8 mouse cellular contexts compared by ENCODE assay signal in genomic region chr5:115133358-115134066, GRCm38 (mm10). TPM values are rescaled to one million over a fixed set of nuclear protein-coding genes. Genes with fewer than 3 reads are reported as not detected.
DNase-seq lines count a peak whose midpoint lies in the region; TF ChIP-seq lines count a peak whose summit lies in the region.

No protein-coding gene starts in this region.

- no peaks in the 10 kb centered on the region for H3K27me3 ChIP-seq in heart, adult 2 months (ENCODE audit: control insufficient read depth, insufficient read depth, low read length)
- no peaks in the 10 kb centered on the region for H3K27me3 ChIP-seq in ES-Bruce4 (ENCODE audit: control insufficient read depth, insufficient read depth, low read length, poor library complexity, severe bottlenecking)
- H3K27me3 ChIP-seq in hindbrain, embryonic 10.5 days (ENCODE audit: insufficient read depth, poor library complexity, severe bottlenecking): no peaks in the 10 kb centered on the region
- peaks cover 6% of the 10 kb centered on the region; the same call in 1 of the 2 replicates for H3K27me3 ChIP-seq in midbrain, embryonic 10.5 days (ENCODE audit: low read depth, poor library complexity, severe bottlenecking)

- TF ChIP-seq CTCF in heart, adult 2 months (IDR thresholded peaks at IDR 0.05): no peak
- no peak for TF ChIP-seq CTCF in ES-Bruce4 (IDR thresholded peaks at IDR 0.05; ENCODE audit: low read depth, low read length)

- no peak for TF ChIP-seq POLR2A in heart, adult 2 months (IDR thresholded peaks at IDR 0.05; ENCODE audit: insufficient read depth, low read depth, low read length)
- no peak for TF ChIP-seq POLR2A in ES-Bruce4 (IDR thresholded peaks at IDR 0.05; ENCODE audit: insufficient read depth, low read length)

- H3K4me1 ChIP-seq in heart, adult 2 months (ENCODE audit: control insufficient read depth, insufficient read depth, low read length): peaks cover 2% of the 10 kb centered on the region
- H3K4me1 ChIP-seq in ES-Bruce4 (ENCODE audit: control insufficient read depth, insufficient read depth, low read length): no peaks in the 10 kb centered on the region
- H3K4me1 ChIP-seq in hindbrain, embryonic 10.5 days (replicated peaks): peaks cover 22% of the 10 kb centered on the region
- H3K4me1 ChIP-seq in midbrain, embryonic 10.5 days: peaks cover 21% of the 10 kb centered on the region

- intact Hi-C loops in heart, adult 2 months (cut with DNase I): no loop called here
- intact Hi-C loops in heart, postnatal 36 days (cut with DNase I): loop anchor here (2.0 kb wide), 1 partner anchor 23 kb away; no protein-coding TSS in a partner anchor

- peaks cover 3% of the 10 kb centered on the region; the same call in 1 of the 2 replicates for H3K79me2 ChIP-seq in heart, adult 2 months (replicated peaks; ENCODE audit: control insufficient read depth, insufficient read depth, low read length)

- no peaks in the 10 kb centered on the region for H3K36me3 ChIP-seq in heart, adult 2 months (ENCODE audit: control insufficient read depth, insufficient read depth, low read length)
- H3K36me3 ChIP-seq in ES-Bruce4 (ENCODE audit: control insufficient read depth, insufficient read depth, low read length, poor library complexity, severe bottlenecking): no peaks in the 10 kb centered on the region
- peaks cover 40% of the 10 kb centered on the region for H3K36me3 ChIP-seq in hindbrain, embryonic 10.5 days
- H3K36me3 ChIP-seq in midbrain, embryonic 10.5 days: peaks cover 36% of the 10 kb centered on the region

- no peak for TF ChIP-seq EP300 in heart, adult 2 months (IDR thresholded peaks at IDR 0.05; ENCODE audit: insufficient read depth, low read depth, low read length)
- peak; percentile 46; the same call in 1 of the 2 replicates for TF ChIP-seq EP300 in ES-Bruce4 (IDR thresholded peaks at IDR 0.05; ENCODE audit: insufficient read depth, low read depth, low read length)

- H3K9ac ChIP-seq in heart, adult 2 months (ENCODE audit: low read depth, low read length): peak overlapping the region; percentile 27; the same call in 1 of the 2 replicates
- H3K9ac ChIP-seq in ES-Bruce4 (ENCODE audit: low read depth, poor library complexity, severe bottlenecking): peak overlapping the region; percentile 94

- WGBS in heart, adult 2 months: 31% methylated on average over 6 of the region's 6 CpGs
- WGBS in hindbrain, embryonic 10.5 days: 66% methylated on average over 6 of the region's 6 CpGs
- WGBS in midbrain, embryonic 10.5 days: 56% methylated on average over 6 of the region's 6 CpGs

- peak overlapping the region; percentile 85 for H3K27ac ChIP-seq in heart, adult 2 months
- no peak overlapping the region for H3K27ac ChIP-seq in ES-Bruce4 (ENCODE audit: insufficient read depth, low read length)
- 0 out of 2 replicates have a peak overlapping the region, but pooled peaks have one; percentile 25 for H3K27ac ChIP-seq in hindbrain, embryonic 10.5 days
- H3K27ac ChIP-seq in midbrain, embryonic 10.5 days (replicated peaks): peak overlapping the region; percentile 91; the same call in 1 of the 2 replicates

- H3K4me3 ChIP-seq in heart, adult 2 months: peak overlapping the region; percentile 86
- H3K4me3 ChIP-seq in ES-Bruce4 (ENCODE audit: low read depth, low read length): peak overlapping the region; percentile 13
- H3K4me3 ChIP-seq in hindbrain, embryonic 10.5 days: peak overlapping the region; percentile 85
- peak overlapping the region; percentile 99 for H3K4me3 ChIP-seq in midbrain, embryonic 10.5 days

- DNase-seq in heart, adult 2 months: peak in 1 of 2 experiments; percentile 39
- no peak for DNase-seq in heart, postnatal 36 days
- DNase-seq in hindbrain, embryonic 10.5 days (ENCODE audit: low spot score): no peak
- no peak for DNase-seq in midbrain, embryonic 10.5 days (ENCODE audit: low spot score)
- no peak for DNase-seq in left cerebral cortex, adult 11 months (ENCODE audit: low spot score)
- no peak for DNase-seq in adrenal gland, adult 8-10 months
- no peak for DNase-seq in thymus, postnatal 25 days

- no peaks in the 10 kb centered on the region for H3K9me3 ChIP-seq in ES-Bruce4 (replicated peaks; ENCODE audit: control insufficient read depth, insufficient read depth, low read length, poor library complexity, severe bottlenecking)
- H3K9me3 ChIP-seq in hindbrain, embryonic 10.5 days: no peaks in the 10 kb centered on the region
- no peaks in the 10 kb centered on the region for H3K9me3 ChIP-seq in midbrain, embryonic 10.5 days (replicated peaks)

RNA-seq across cellular contexts. Expression of gene Unc119b, which starts 1.3 kb away (rescaled TPM):
- total RNA-seq in heart, adult 2 months (2021): 10 to 100 TPM; 15.8 to 22.0 TPM
- 18.4 and 27.8 TPM in 2 replicates for polyA plus RNA-seq in heart, adult 2 months (2012; rRNA removed)
- total RNA-seq in heart, postnatal 36 days (2021): 10 to 100 TPM; 17.7 to 21.3 TPM
- polyA plus RNA-seq in ES-Bruce4 (2011; ENCODE audit: insufficient read depth, insufficient read length, low read depth, missing spikeins): 35.5 and 36.9 TPM in 2 replicates
- 66.9 and 74.6 TPM in 2 replicates for polyA plus RNA-seq in hindbrain, embryonic 10.5 days (2016; fragmentation: Nextera tagmentation; extraction: Ambion mirVana)
- 66.7 and 68.7 TPM in 2 replicates for polyA plus RNA-seq in midbrain, embryonic 10.5 days (2016; fragmentation: Nextera tagmentation; extraction: Ambion mirVana)
- 10 to 100 TPM; 38.8 to 51.9 (median 45.7) TPM for total RNA-seq in adrenal gland, adult 8-10 months (2022)

RNA-seq across cellular contexts. Expression of gene Acads, which starts 14.4 kb away (rescaled TPM):
- total RNA-seq in heart, adult 2 months (2021): 100 to 1,000 TPM; 199 to 228 TPM
- 256 and 333 TPM in 2 replicates for polyA plus RNA-seq in heart, adult 2 months (2012; rRNA removed)
- total RNA-seq in heart, postnatal 36 days (2021): 100 to 1,000 TPM; 203 to 239 TPM
- 44.8 and 52.1 TPM in 2 replicates for polyA plus RNA-seq in ES-Bruce4 (2011; ENCODE audit: insufficient read depth, insufficient read length, low read depth, missing spikeins)
- 67.2 and 70.6 TPM in 2 replicates for polyA plus RNA-seq in hindbrain, embryonic 10.5 days (2016; fragmentation: Nextera tagmentation; extraction: Ambion mirVana)
- 60.0 and 65.2 TPM in 2 replicates for polyA plus RNA-seq in midbrain, embryonic 10.5 days (2016; fragmentation: Nextera tagmentation; extraction: Ambion mirVana)
- 100 to 1,000 TPM; 122 to 219 (median 173) TPM for total RNA-seq in adrenal gland, adult 8-10 months (2022)

RNA-seq across cellular contexts. Expression of gene Mlec, which starts 24.5 kb away (rescaled TPM):
- 10 to 100 TPM; 74.6 to 80.6 TPM for total RNA-seq in heart, adult 2 months (2021)
- 40.4 and 75.4 TPM in 2 replicates for polyA plus RNA-seq in heart, adult 2 months (2012; rRNA removed)
- total RNA-seq in heart, postnatal 36 days (2021): 10 to 100 TPM; 73.4 to 93.0 TPM
- 137 and 139 TPM in 2 replicates for polyA plus RNA-seq in ES-Bruce4 (2011; ENCODE audit: insufficient read depth, insufficient read length, low read depth, missing spikeins)
- polyA plus RNA-seq in hindbrain, embryonic 10.5 days (2016; fragmentation: Nextera tagmentation; extraction: Ambion mirVana): 59.5 and 71.1 TPM in 2 replicates
- polyA plus RNA-seq in midbrain, embryonic 10.5 days (2016; fragmentation: Nextera tagmentation; extraction: Ambion mirVana): 56.5 and 69.5 TPM in 2 replicates
- 100 to 1,000 TPM; 207 to 274 (median 239) TPM for total RNA-seq in adrenal gland, adult 8-10 months (2022)

RNA-seq across cellular contexts. Expression of gene Gm10401, which starts 35.4 kb away (rescaled TPM):
- not detected for total RNA-seq in heart, adult 2 months (2021)
- polyA plus RNA-seq in heart, adult 2 months (2012; rRNA removed): not detected in 2 replicates
- total RNA-seq in heart, postnatal 36 days (2021): not detected
- not detected in 2 replicates for polyA plus RNA-seq in ES-Bruce4 (2011; ENCODE audit: insufficient read depth, insufficient read length, low read depth, missing spikeins)
- polyA plus RNA-seq in hindbrain, embryonic 10.5 days (2016; fragmentation: Nextera tagmentation; extraction: Ambion mirVana): 22.3 and 22.8 TPM in 2 replicates
- polyA plus RNA-seq in midbrain, embryonic 10.5 days (2016; fragmentation: Nextera tagmentation; extraction: Ambion mirVana): 23.5 and 25.4 TPM in 2 replicates
- not detected for total RNA-seq in adrenal gland, adult 8-10 months (2022)

Comparison
In these comparisons a context has a peak if more than half of its experiments do, and no peak if none do; other contexts are left out.
1. H3K4me3 ChIP-seq: peak in every context shown above with its lines; median percentile 99 in midbrain, embryonic 10.5 days; 86 in heart, adult 2 months; 85 in hindbrain, embryonic 10.5 days; 13 in ES-Bruce4.